Mouse (Mus musculus) G1E (cell line): Measurements from ENCODE around the gene Abhd16b.
A peak's percentile ranks its signal among the peaks of the same experiment; 100 is the strongest.

Experiments
- CTCF ChIP-seq: IDR thresholded peaks from 2 replicates; pipeline ENCODE4 v1.5.1; 2012; ENCODE audit warnings: low read depth, low read length, inconsistent platforms, mixed read lengths
- GATA1 ChIP-seq: IDR thresholded peaks from 2 replicates; pipeline ENCODE4 v1.6.1; 2012; ENCODE audit warnings: borderline replicate concordance, low read length, inconsistent platforms, mixed read lengths
- GATA2 ChIP-seq: IDR thresholded peaks from 2 replicates; pipeline ENCODE4 v1.6.1; 2012; ENCODE audit warnings: low read depth, low read length, inconsistent platforms, borderline replicate concordance
- POLR2AphosphoS5 ChIP-seq: IDR thresholded peaks from 2 replicates; pipeline ENCODE4 v1.6.1; 2012; ENCODE audit warnings: low read depth, low read length, inconsistent platforms; ENCODE audit not compliant: insufficient replicate concordance
- TAL1 ChIP-seq: conservative IDR thresholded peaks from 2 replicates; pipeline ENCODE4 v1.6.1; 2012; ENCODE audit warnings: low read depth, low read length, inconsistent platforms, mixed read lengths

- TF ChIP-seq CTCF (peak; percentile 69), GATA1 (no peak), POLR2AphosphoS5 (no peak), TAL1 (no peak), GATA2 (no peak)
Observed at GRCm38 (mm10) chr2:181496281-181496680, 3.3 kb downstream of the Abhd16b start.
